Comparison of ENCODE assay signal across 8 mouse cellular contexts in genomic region chr1:152399790-152400555, GRCm38 (mm10). TPM values are rescaled to one million over a fixed set of nuclear protein-coding genes. Genes with fewer than 3 reads are reported as not detected.
A peak's percentile ranks its signal among the peaks of the same experiment; 100 is the strongest.
DNase-seq lines count a peak whose midpoint lies in the region; ATAC-seq lines count a peak whose summit lies in the region.

Gene Colgalt2 (plus strand): TSS chr1:152399830.

- H3K9ac ChIP-seq in hindbrain, embryonic 15.5 days: peak within 1 kb of the TSS; percentile 61

- peak within 1 kb of the TSS; percentile 20 for H3K27ac ChIP-seq in hindbrain, embryonic 15.5 days (replicated peaks)

- H3K9me3 ChIP-seq in hindbrain, embryonic 15.5 days: no peaks in the 10 kb centered on the region

- DNase-seq in adrenal gland, adult 18-20 months (ENCODE audit: low spot score in 2 of 2): peak; percentile 60 to 61
- DNase-seq in cerebellum, postnatal 36 days: peak; percentile 31 to 48
- DNase-seq in gastrocnemius, postnatal 14 days: peak; percentile 51
- peak; percentile 61 to 65 for DNase-seq in layer of hippocampus, postnatal 36 days
- peak; percentile 30 for DNase-seq in lung, postnatal 25 days (ENCODE audit: low spot score)
- DNase-seq in right cerebral cortex, adult 18-20 months: peak; percentile 62
- no peak for DNase-seq in adipocyte (ENCODE audit: low spot score)

- intact Hi-C loops in gastrocnemius, postnatal 14 days (cut with DNase I; ENCODE audit: low total_unique reads): loop anchor here (10.0 kb wide), 1 partner anchor 115 kb away; no protein-coding TSS in a partner anchor

- 0 out of 2 replicates have a peak, but pooled peaks cover 8% of the 10 kb centered on the region for H3K27me3 ChIP-seq in hindbrain, embryonic 15.5 days

- H3K4me3 ChIP-seq in hindbrain, embryonic 15.5 days: peak within 1 kb of the TSS; percentile 56

- no peaks in the 10 kb centered on the region for H3K36me3 ChIP-seq in hindbrain, embryonic 15.5 days

- under 1% methylated on average over 70 of the region's 70 CpGs for WGBS in hindbrain, embryonic 15.5 days

- peak; percentile 87 for ATAC-seq in hindbrain, embryonic 15.5 days (ENCODE audit: low FRiP score, low read depth)

- peak within 1 kb of the TSS; percentile 91 for H3K4me2 ChIP-seq in hindbrain, embryonic 15.5 days

- peaks cover 19% of the 10 kb centered on the region for H3K4me1 ChIP-seq in hindbrain, embryonic 15.5 days (replicated peaks)

RNA-seq across cellular contexts. Expression of gene Colgalt2, which starts in this region (rescaled TPM):
- 1 to 10 TPM; 2.1 to 2.2 TPM for total RNA-seq in adrenal gland, adult 18-20 months (2021)
- total RNA-seq in gastrocnemius, postnatal 14 days (2021): 1 to 10 TPM; 4.1 TPM
- polyA plus RNA-seq in hindbrain, embryonic 15.5 days (2015; fragmentation: Nextera tagmentation; extraction: Ambion mirVana): 3.0 and 3.7 TPM in 2 replicates
- 1 to 10 TPM; 5.6 to 5.9 TPM for total RNA-seq in layer of hippocampus, postnatal 36 days (2021)
